Mouse (Mus musculus) heart, embryonic 13.5 days (tissue): ENCODE data around the gene Zdhhc18. TPM values are rescaled to one million over a fixed set of nuclear protein-coding genes. Genes with fewer than 3 reads are reported as not detected.

ENCODE experiments used
- ATAC-seq: fragments of 200-750 bp; cut with Nextera tagmentation; 2 replicates; pipeline ENCODE4 v1.8.0; 2017; ENCODE audit warnings: moderate TSS enrichment; ENCODE audit not compliant: insufficient number of reproducible peaks, low FRiP score, low TSS enrichment; ENCODE audit errors: extremely low read depth
- H3K27ac ChIP-seq: fragments of 300-500 bp; sonication (generic); replicated peaks from 2 replicates; pipeline ENCODE4 v1.5.1; 2015; ENCODE audit warnings: moderate library complexity, mild to moderate bottlenecking, inconsistent platforms
- H3K27me3 ChIP-seq: fragments of 300-500 bp; sonication (generic); replicated peaks from 2 replicates; pipeline ENCODE4 v1.6.1; 2015; ENCODE audit warnings: mild to moderate bottlenecking, inconsistent platforms
- H3K36me3 ChIP-seq: fragments of 300-500 bp; sonication (generic); 2 replicates; pipeline ENCODE4 v1.6.1; 2015; ENCODE audit warnings: mild to moderate bottlenecking, inconsistent platforms
- H3K4me1 ChIP-seq: fragments of 300-500 bp; sonication (generic); 2 replicates; pipeline ENCODE4 v1.6.1; 2015; ENCODE audit warnings: inconsistent platforms
- H3K4me2 ChIP-seq: fragments of 300-500 bp; sonication (generic); 2 replicates; pipeline ENCODE4 v1.6.1; 2015; ENCODE audit warnings: inconsistent platforms, mild to moderate bottlenecking, moderate library complexity
- H3K4me3 ChIP-seq: fragments of 300-500 bp; sonication (generic); 2 replicates; pipeline ENCODE4 v1.5.1; 2015; ENCODE audit warnings: moderate library complexity, mild to moderate bottlenecking, inconsistent platforms
- H3K9ac ChIP-seq: fragments of 300-500 bp; sonication (generic); 2 replicates; pipeline ENCODE4 v1.6.1; 2015; ENCODE audit warnings: inconsistent platforms, mild to moderate bottlenecking, moderate library complexity
- H3K9me3 ChIP-seq: fragments of 300-500 bp; sonication (generic); 2 replicates; pipeline ENCODE4 v1.6.1; 2016; ENCODE audit warnings: inconsistent platforms
- WGBS: fragments of 180-500 bp; shearing (Covaris S2); methylation state at CpG from one replicate; pipeline ENCODE4 v1.1.7; 2015; ENCODE audit warnings: mixed read lengths; 5-methylcytosine and 5-hydroxymethylcytosine counted together
- microRNA-seq: library from miRNA; unstranded; fragments of <30 nt; microRNA quantifications from one replicate; pipeline ENCODE4, GENCODE M21; 2016
- polyA plus RNA-seq: library from polyadenylated mRNA; unstranded; fragments of >200 nt; fragmentation: Nextera tagmentation; extraction: Ambion mirVana; gene quantifications from 2 replicates; pipeline ENCODE4 v1.2.1, GENCODE M21; 2015

Zdhhc18 gene
- polyA plus RNA-seq, 1 experiment from 2014 or later: 1.5 TPM

GRCm38 (mm10) chr4:133570066-133570466 lies 79.9 kb downstream of the Zdhhc18 start:
- Histone ChIP-seq H3K27me3 (no peaks in the 10 kb centered on the region), H3K9me3 (0 out of 2 replicates have a peak, but pooled peaks cover 4% of the 10 kb centered on the region), H3K9ac (no peak overlapping the region), H3K4me2 (no peak overlapping the region), H3K4me1 (peaks cover 7% of the 10 kb centered on the region), H3K27ac (no peak overlapping the region), H3K4me3 (no peak overlapping the region), H3K36me3 (no peaks in the 10 kb centered on the region)
- no peak for ATAC-seq
- WGBS: 46% methylated on average over 10 of the region's 10 CpGs

- no peak overlapping the region for H3K27ac ChIP-seq
- no peak overlapping the region for H3K4me2 ChIP-seq
- no peak overlapping the region for H3K4me3 ChIP-seq
- H3K9ac ChIP-seq: no peak overlapping the region
- no peak for ATAC-seq
- H3K4me1 ChIP-seq: peaks cover 5% of the 10 kb centered on the region
- no peaks in the 10 kb centered on the region for H3K36me3 ChIP-seq
- H3K9me3 ChIP-seq: 0 out of 2 replicates have a peak, but pooled peaks cover 5% of the 10 kb centered on the region
- WGBS: 74% methylated on average over 10 of the region's 10 CpGs
- H3K27me3 ChIP-seq: no peaks in the 10 kb centered on the region
Measured at GRCm38 (mm10) chr4:133569291-133570065, 80.5 kb downstream of the Zdhhc18 start.

GRCm38 (mm10) chr4:133567251-133567650 lies 82.7 kb downstream of the Zdhhc18 start:
- 24% methylated on average over 8 of the region's 8 CpGs for WGBS
- Histone ChIP-seq H3K9me3 (0 out of 2 replicates have a peak, but pooled peaks cover 8% of the 10 kb centered on the region), H3K36me3 (no peaks in the 10 kb centered on the region), H3K4me2 (no peak overlapping the region), H3K27ac (no peak overlapping the region), H3K4me1 (no peaks in the 10 kb centered on the region), H3K4me3 (no peak overlapping the region), H3K27me3 (no peaks in the 10 kb centered on the region), H3K9ac (no peak overlapping the region)
- no peak for ATAC-seq

GRCm38 (mm10) chr4:133563123-133563571 lies 86.8 kb downstream of the Zdhhc18 start:
- Histone ChIP-seq H3K27me3 (no peaks in the 10 kb centered on the region), H3K4me3 (no peak overlapping the region), H3K27ac (no peak overlapping the region), H3K4me1 (no peaks in the 10 kb centered on the region), H3K36me3 (no peaks in the 10 kb centered on the region), H3K4me2 (no peak overlapping the region), H3K9me3 (0 out of 2 replicates have a peak, but pooled peaks cover 4% of the 10 kb centered on the region), H3K9ac (no peak overlapping the region)
- 62% methylated on average over 11 of the region's 11 CpGs for whole genome bisulfite sequencing
- no peak for ATAC-seq

- no peak overlapping the region for H3K4me2 ChIP-seq
- H3K9ac ChIP-seq: no peak overlapping the region
- H3K4me1 ChIP-seq: no peaks in the 10 kb centered on the region
- WGBS: 69% methylated on average over 4 of the region's 4 CpGs
- 0 out of 2 replicates have a peak, but pooled peaks cover 4% of the 10 kb centered on the region for H3K9me3 ChIP-seq
- no peak overlapping the region for H3K4me3 ChIP-seq
- H3K27me3 ChIP-seq: no peaks in the 10 kb centered on the region
- H3K27ac ChIP-seq: no peak overlapping the region
- no peaks in the 10 kb centered on the region for H3K36me3 ChIP-seq
- no peak for ATAC-seq
Measured at GRCm38 (mm10) chr4:133561622-133562021, 88.3 kb downstream of the Zdhhc18 start.

GRCm38 (mm10) chr4:133559846-133560245 lies 90.1 kb downstream of the Zdhhc18 start:
- 75% methylated on average over 4 of the region's 4 CpGs for WGBS
- no peak overlapping the region for H3K9ac ChIP-seq
- no peaks in the 10 kb centered on the region; the same call in 1 of the 2 replicates for H3K36me3 ChIP-seq
- no peak for ATAC-seq
- no peaks in the 10 kb centered on the region for H3K4me1 ChIP-seq
- 0 out of 2 replicates have a peak, but pooled peaks cover 4% of the 10 kb centered on the region for H3K9me3 ChIP-seq
- H3K4me2 ChIP-seq: no peak overlapping the region
- H3K4me3 ChIP-seq: no peak overlapping the region
- H3K27ac ChIP-seq: no peak overlapping the region
- H3K27me3 ChIP-seq: no peaks in the 10 kb centered on the region

GRCm38 (mm10) chr4:133557041-133557717 lies 92.8 kb downstream of the Zdhhc18 start:
- no peak for ATAC-seq
- Histone ChIP-seq H3K4me1 (peaks cover 23% of the 10 kb centered on the region), H3K9ac (no peak overlapping the region), H3K27ac (no peak overlapping the region), H3K27me3 (no peaks in the 10 kb centered on the region), H3K4me2 (no peak overlapping the region), H3K4me3 (no peak overlapping the region), H3K36me3 (no peaks in the 10 kb centered on the region; the same call in 1 of the 2 replicates), H3K9me3 (no peaks in the 10 kb centered on the region)
- WGBS: 39% methylated on average over 10 of the region's 10 CpGs

Small RNAs within 50 kb of the gene (microRNA-seq; reads per million reads assigned to microRNA genes)
- not detected for gene Gm23158

Other genes with a start within 250 kb of the Zdhhc18 start
- 0.36 and 0.69 TPM in 2 replicates for gene Tent5b, start 170.0 kb downstream of the Zdhhc18 start, polyA plus RNA-seq
- 0.76 and 0.78 TPM in 2 replicates for gene Trnp1, start 151.6 kb downstream of the Zdhhc18 start, polyA plus RNA-seq
- 0.92 and 2.1 TPM in 2 replicates for gene Kdf1, start 131.2 kb downstream of the Zdhhc18 start, polyA plus RNA-seq
- gene Nudc, start 104.2 kb downstream of the Zdhhc18 start, polyA plus RNA-seq: 218 and 226 TPM in 2 replicates
- gene Nr0b2, start 96.8 kb downstream of the Zdhhc18 start, polyA plus RNA-seq: 10.5 and 10.8 TPM in 2 replicates
- 5.0 and 5.3 TPM in 2 replicates for gene Gpatch3, start 75.4 kb downstream of the Zdhhc18 start, polyA plus RNA-seq
- gene Gpn2, start 65.8 kb downstream of the Zdhhc18 start, polyA plus RNA-seq: 11.2 and 12.8 TPM in 2 replicates
- gene Sfn, start 48.0 kb downstream of the Zdhhc18 start, polyA plus RNA-seq: 1.2 and 2.9 TPM in 2 replicates
- gene Pigv, start 22.5 kb upstream of the Zdhhc18 start, polyA plus RNA-seq: 12.8 and 15.7 TPM in 2 replicates
- 21.1 and 21.2 TPM in 2 replicates for gene Arid1a, start 106.6 kb upstream of the Zdhhc18 start, polyA plus RNA-seq
- 18.3 and 18.9 TPM in 2 replicates for gene Rps6ka1, start 237.6 kb upstream of the Zdhhc18 start, polyA plus RNA-seq